Mouse (Mus musculus) left cerebral cortex, postnatal 25 days (tissue): ENCODE measurements around the gene Cdk5rap2. TPM values are rescaled to one million over a fixed set of nuclear protein-coding genes. Genes with fewer than 3 reads are reported as not detected.

Source experiments
- DNase-seq, 2 experiments: peaks; one replicate each; pipeline ENCODE4 v3.0.0; 2022; ENCODE audit warnings: low spot score in 2 of 2, mixed read lengths in 1 of 2
- intact Hi-C: fragments of 180-260 bp; cut with DNase I; formaldehyde crosslinking; loops from one replicate; pipeline ENCODE4 v1.15.1; 2025
- total RNA-seq, 2 experiments: library from RNA; stranded (reverse); gene quantifications; 2 replicates each; pipeline ENCODE4 v1.2.3; 2021

Cdk5rap2 gene
- 1 to 10 TPM; 7.0 to 8.9 TPM for total RNA-seq

- intact Hi-C loops, result loop anchor here (5.0 kb wide), 1 partner anchor 127 kb away; no protein-coding TSS in a partner anchor
- peak; percentile 96 to 99 for DNase-seq
These were observed at the start of gene Cdk5rap2 for GRCm38 (mm10) chr4:70409994-70410721. Cdk5rap2 (minus strand) TSS chr4:70410443.

DNA sequence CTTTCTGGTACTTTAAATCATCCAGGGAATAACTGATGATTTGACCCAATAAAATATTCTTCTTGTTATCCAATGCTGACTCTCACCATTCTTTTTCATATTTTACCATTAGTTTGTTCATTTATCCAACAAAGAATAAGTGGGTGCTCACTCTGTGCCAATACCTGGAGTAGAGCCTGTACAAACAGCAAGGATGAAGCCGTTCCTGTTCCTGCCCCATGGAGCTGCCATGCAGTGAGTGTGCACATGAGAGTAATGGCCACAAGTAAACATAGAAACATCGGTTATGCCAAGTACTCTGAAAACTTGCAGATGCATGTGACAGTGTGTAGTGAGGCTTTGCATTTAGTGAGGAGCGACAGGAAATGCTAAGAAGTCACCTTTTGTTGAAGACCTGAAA is 41.9 kb upstream of the Cdk5rap2 start:
- DNase-seq, result no peak
- intact Hi-C loops, result loop anchor here (2.0 kb wide), 1 partner anchor 83 kb away; the partner anchor contains the start of gene Megf9

DNA sequence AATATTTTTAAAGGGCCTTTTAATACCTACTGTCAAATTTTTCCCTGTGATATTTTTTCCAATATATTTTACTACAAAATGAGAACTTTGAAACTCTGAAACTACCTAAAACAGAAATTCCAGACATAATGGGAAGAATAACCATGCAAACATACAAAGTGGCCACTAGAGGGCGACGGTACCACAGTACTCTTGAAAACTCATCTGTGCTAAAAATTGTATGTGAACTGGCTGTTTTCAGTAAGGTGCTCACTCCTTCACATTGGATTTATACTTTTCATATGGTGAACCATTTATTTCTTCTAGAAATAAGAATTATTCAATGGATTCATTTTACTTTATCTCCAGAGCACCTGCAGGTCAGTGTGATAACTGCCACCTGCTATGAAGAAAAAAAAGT is 41.5 kb upstream of the Cdk5rap2 start:
- intact Hi-C loops, result loop anchor here (1.0 to 2.0 kb wide), 3 partner anchors 83 to 150 kb away; partner anchors contain the start of gene Megf9
- peak; percentile 45 to 67 for DNase-seq

GRCm38 (mm10) chr4:70449668-70450067 is 39.4 kb upstream of the Cdk5rap2 start:
- no peak for DNase-seq
- intact Hi-C loops, result no loop called here

GRCm38 (mm10) chr4:70446774-70447173 is 36.5 kb upstream of the Cdk5rap2 start:
- no peak for DNase-seq
- intact Hi-C loops, result no loop called here

- intact Hi-C loops, result no loop called here
- no peak for DNase-seq
These were observed 10.0 kb upstream of the Cdk5rap2 start for GRCm38 (mm10) chr4:70420202-70420601.

DNA sequence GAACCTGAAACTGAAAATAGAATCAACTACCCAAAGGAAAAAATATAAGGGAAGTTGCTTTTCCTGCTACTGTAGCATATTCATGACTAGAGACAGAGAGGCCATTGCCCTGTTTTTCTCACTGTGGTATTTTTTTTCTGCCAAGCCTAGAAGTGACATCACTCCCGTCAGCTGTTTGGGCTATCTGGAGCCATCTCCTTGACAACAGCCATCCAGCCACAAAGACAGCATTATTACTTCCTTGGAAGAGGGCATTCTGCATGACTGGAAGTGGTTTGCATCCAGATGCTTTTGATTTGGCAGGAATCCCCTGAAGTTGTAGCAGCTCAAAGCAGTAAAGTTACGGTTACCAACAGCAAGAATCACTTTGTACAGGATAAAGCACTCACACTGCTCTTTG is 1.9 kb upstream of the Cdk5rap2 start:
- peak in 1 of 2 experiments; percentile 68 for DNase-seq
- intact Hi-C loops, result no loop called here

- DNase-seq, result no peak
- intact Hi-C loops, result loop anchor here (5.0 kb wide), 1 partner anchor 128 kb away; no protein-coding TSS in a partner anchor
These were observed 787 bp downstream of the Cdk5rap2 start for GRCm38 (mm10) chr4:70409456-70409855.

GRCm38 (mm10) chr4:70402109-70402819 is 8.0 kb downstream of the Cdk5rap2 start:
- peak; percentile 73 to 86 for DNase-seq
- intact Hi-C loops, result no loop called here

DNA sequence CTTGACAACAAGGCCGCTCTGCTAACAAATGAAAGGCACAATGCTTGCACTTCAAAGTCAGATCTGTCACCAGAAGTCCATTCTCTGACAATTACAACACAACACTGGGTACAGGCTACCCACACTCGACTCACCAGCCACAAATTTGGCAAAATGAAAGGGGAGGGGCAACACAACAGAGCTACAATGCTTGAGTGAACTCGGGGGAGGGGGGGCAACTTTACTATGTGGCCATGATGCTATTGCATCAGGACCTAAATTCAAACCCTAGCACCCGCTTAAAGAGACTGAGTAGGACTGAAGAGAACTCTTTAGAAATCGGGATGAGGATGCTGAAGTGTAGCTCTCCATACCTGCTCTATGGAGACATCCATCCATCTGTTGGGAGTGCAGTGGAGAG is 10.8 kb downstream of the Cdk5rap2 start:
- DNase-seq, result no peak
- intact Hi-C loops, result no loop called here

- intact Hi-C loops, result no loop called here
- no peak for DNase-seq
These were observed 11.2 kb downstream of the Cdk5rap2 start for GRCm38 (mm10) chr4:70399074-70399473.

- intact Hi-C loops, result no loop called here
These were observed 12.2 kb downstream of the Cdk5rap2 start for GRCm38 (mm10) chr4:70398088-70398487.

GRCm38 (mm10) chr4:70396701-70397100 is 13.5 kb downstream of the Cdk5rap2 start:
- intact Hi-C loops, result no loop called here

More at GRCm38 (mm10) chr4:70398088-70398487, 12.2 kb downstream of the Cdk5rap2 start:
- no peak for DNase-seq

GRCm38 (mm10) chr4:70394736-70395135 is 15.5 kb downstream of the Cdk5rap2 start:
- intact Hi-C loops, result no loop called here
- no peak for DNase-seq

More at GRCm38 (mm10) chr4:70396701-70397100, 13.5 kb downstream of the Cdk5rap2 start:
- DNase-seq, result no peak

GRCm38 (mm10) chr4:70391760-70392372 is 18.4 kb downstream of the Cdk5rap2 start:
- intact Hi-C loops, result no loop called here
- DNase-seq, result peak in 1 of 2 experiments; percentile 71

- DNase-seq, result peak in 1 of 2 experiments; percentile 28
- intact Hi-C loops, result no loop called here
These were observed 19.2 kb downstream of the Cdk5rap2 start for GRCm38 (mm10) chr4:70391073-70391472.

DNA sequence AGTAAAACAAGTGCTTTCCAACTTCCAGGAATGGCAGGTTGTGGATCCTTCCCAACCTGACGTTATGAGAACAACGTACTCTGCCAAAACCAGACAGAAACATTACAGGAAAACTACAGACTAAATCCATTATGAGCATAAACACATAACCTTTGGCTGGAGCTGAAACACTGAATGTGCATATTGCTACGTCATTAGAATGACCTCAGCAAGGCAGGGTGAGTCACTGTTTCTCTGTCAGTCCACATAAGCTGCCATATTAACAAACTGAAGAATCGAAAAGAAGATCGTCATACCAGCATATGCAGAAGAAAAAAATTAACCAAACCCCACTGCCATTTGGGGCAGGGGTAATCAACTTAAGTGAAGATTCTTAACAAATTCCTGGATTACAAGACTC is 24.0 kb downstream of the Cdk5rap2 start:
- intact Hi-C loops, result no loop called here
- no peak for DNase-seq

DNA sequence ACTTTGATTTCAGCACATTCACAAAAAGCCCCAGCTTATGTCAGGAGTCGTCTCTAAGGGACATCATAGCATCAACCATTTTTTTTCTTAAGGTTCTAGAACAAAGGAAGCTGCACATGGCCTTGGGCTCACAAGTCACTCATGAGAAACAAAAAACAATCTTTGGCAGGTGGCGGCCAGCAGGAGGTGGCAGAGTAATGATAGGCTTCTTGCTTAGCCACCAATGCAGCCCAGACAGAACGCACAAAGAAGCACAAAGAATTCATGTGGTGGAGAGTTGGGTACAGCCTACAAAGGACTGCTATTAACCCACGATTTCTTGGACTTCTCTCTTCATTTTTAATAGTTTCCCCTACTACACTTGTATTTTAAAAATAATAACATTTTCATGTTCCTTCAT is 32.9 kb downstream of the Cdk5rap2 start:
- no peak for DNase-seq
- intact Hi-C loops, result no loop called here

DNA sequence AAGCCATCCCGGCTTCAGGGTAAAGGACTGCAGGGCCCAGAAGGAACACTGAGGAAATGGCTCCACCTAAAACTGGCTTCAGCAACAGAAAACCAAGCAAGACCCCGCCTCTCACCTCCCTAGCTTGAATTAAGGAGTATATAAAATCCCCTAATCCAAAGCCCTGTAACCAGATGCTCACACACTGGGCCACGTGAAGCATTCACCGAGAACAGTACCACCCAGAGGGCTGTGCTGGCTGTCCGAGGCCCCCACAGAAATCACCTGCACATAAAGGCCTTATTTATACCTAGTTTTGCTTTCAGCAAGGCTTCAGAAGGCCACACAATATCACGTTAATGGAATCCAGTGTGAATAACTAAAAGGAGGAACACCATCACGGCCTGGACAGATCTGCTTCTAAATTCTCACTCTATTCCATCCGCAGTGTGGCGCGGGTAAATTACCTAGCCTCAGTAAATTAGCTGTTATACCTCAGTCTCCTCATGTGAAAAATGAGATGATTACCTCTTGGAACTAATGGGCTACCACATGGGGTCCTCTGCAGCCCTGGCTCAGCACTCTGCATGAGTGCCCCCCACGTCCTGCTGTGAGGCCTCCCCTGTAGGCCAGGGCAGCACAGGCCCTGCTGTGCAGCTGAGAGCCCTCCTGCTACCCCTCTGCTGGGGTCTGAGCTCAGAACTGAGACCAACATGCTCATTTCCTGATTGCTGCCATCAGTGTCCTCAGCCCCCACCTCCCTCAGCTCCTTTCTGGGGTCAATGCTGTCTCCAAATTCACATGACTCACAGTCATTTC is 45.0 kb downstream of the Cdk5rap2 start:
- intact Hi-C loops, result no loop called here
- no peak for DNase-seq
